Mouse (Mus musculus) forebrain, embryonic 12.5 days (tissue): ENCODE measurements at regions not wholly inside any gene's neighbourhood (a gene's known extent, or its start where the extent isn't known, plus 50 kb on each side); places are given as distances from the start of the nearest gene placed in this dataset.

Experiments used
- ATAC-seq: fragments of 200-750 bp; cut with Nextera tagmentation; 2 replicates; pipeline ENCODE4 v1.8.0; 2017; ENCODE audit warnings: moderate TSS enrichment; ENCODE audit not compliant: low FRiP score
- H3K27ac ChIP-seq: fragments of 300-500 bp; sonication (generic); 2 replicates; pipeline ENCODE4 v1.5.1; 2016; ENCODE audit warnings: mild to moderate bottlenecking
- H3K27me3 ChIP-seq: fragments of 300-500 bp; sonication (generic); 2 replicates; pipeline ENCODE4 v1.6.1; 2016; ENCODE audit warnings: mild to moderate bottlenecking
- H3K36me3 ChIP-seq: fragments of 300-500 bp; sonication (generic); replicated peaks from 2 replicates; pipeline ENCODE4 v1.6.1; 2016; ENCODE audit warnings: mild to moderate bottlenecking
- H3K4me1 ChIP-seq: fragments of 300-500 bp; sonication (generic); 2 replicates; pipeline ENCODE4 v1.6.1; 2016
- H3K4me2 ChIP-seq: fragments of 300-500 bp; sonication (generic); 2 replicates; pipeline ENCODE4 v1.6.1; 2016; ENCODE audit warnings: mild to moderate bottlenecking, moderate library complexity
- H3K4me3 ChIP-seq: fragments of 300-500 bp; sonication (generic); replicated peaks from 2 replicates; pipeline ENCODE4 v1.5.1; 2016; ENCODE audit warnings: mild to moderate bottlenecking
- H3K9ac ChIP-seq: fragments of 300-500 bp; sonication (generic); 2 replicates; pipeline ENCODE4 v1.6.1; 2016; ENCODE audit warnings: mild to moderate bottlenecking
- H3K9me3 ChIP-seq: fragments of 300-500 bp; sonication (generic); 2 replicates; pipeline ENCODE4 v1.6.1; 2016
- WGBS: fragments of 180-500 bp; shearing (Covaris S2); methylation state at CpG from one replicate; pipeline ENCODE4 v1.1.7; 2016; 5-methylcytosine and 5-hydroxymethylcytosine counted together

GRCm38 (mm10) chr11:33007366-33007765 lies 139.8 kb downstream of the Fgf18 start:
- WGBS, result 92% methylated on average over 6 of the region's 6 CpGs
- Histone ChIP-seq H3K4me3 (no peak overlapping the region), H3K9ac (no peak overlapping the region), H3K36me3 (no peaks in the 10 kb centered on the region), H3K4me2 (no peak overlapping the region), H3K9me3 (no peaks in the 10 kb centered on the region), H3K4me1 (0 out of 2 replicates have a peak, but pooled peaks cover 2% of the 10 kb centered on the region), H3K27ac (no peak overlapping the region), H3K27me3 (no peaks in the 10 kb centered on the region)
- ATAC-seq, result no peak

GRCm38 (mm10) chr11:33005183-33005582 lies 142.0 kb downstream of the Fgf18 start:
- Histone ChIP-seq H3K9me3 (no peaks in the 10 kb centered on the region), H3K36me3 (no peaks in the 10 kb centered on the region), H3K4me3 (no peak overlapping the region), H3K27ac (no peak overlapping the region), H3K9ac (no peak overlapping the region), H3K4me2 (no peak overlapping the region), H3K4me1 (0 out of 2 replicates have a peak, but pooled peaks cover 2% of the 10 kb centered on the region), H3K27me3 (no peaks in the 10 kb centered on the region)
- 41% methylated on average over 4 of the region's 4 CpGs for WGBS
- no peak for ATAC-seq

- Histone ChIP-seq H3K9ac (no peak overlapping the region), H3K4me2 (no peak overlapping the region), H3K9me3 (no peaks in the 10 kb centered on the region), H3K27me3 (no peaks in the 10 kb centered on the region; the same call in 1 of the 2 replicates), H3K36me3 (no peaks in the 10 kb centered on the region), H3K4me3 (no peak overlapping the region), H3K27ac (no peak overlapping the region), H3K4me1 (0 out of 2 replicates have a peak, but pooled peaks cover 2% of the 10 kb centered on the region)
- no peak for ATAC-seq
- WGBS, result 85% methylated on average over 11 of the region's 11 CpGs
Measured at GRCm38 (mm10) chr11:33004603-33005002, 142.6 kb downstream of the Fgf18 start.

GRCm38 (mm10) chr11:32999684-33000255 lies 147.4 kb downstream of the Fgf18 start:
- no peaks in the 10 kb centered on the region for H3K36me3 ChIP-seq
- no peaks in the 10 kb centered on the region; the same call in 1 of the 2 replicates for H3K27me3 ChIP-seq
- H3K4me1 ChIP-seq, result no peaks in the 10 kb centered on the region
- no peak overlapping the region for H3K4me3 ChIP-seq
- ATAC-seq, result no peak
- no peak overlapping the region for H3K27ac ChIP-seq
- 89% methylated on average over 4 of the region's 4 CpGs for WGBS
- H3K9ac ChIP-seq, result no peak overlapping the region
- H3K4me2 ChIP-seq, result no peak overlapping the region
- H3K9me3 ChIP-seq, result no peaks in the 10 kb centered on the region

- Histone ChIP-seq H3K4me3 (no peak overlapping the region), H3K9me3 (no peaks in the 10 kb centered on the region), H3K36me3 (no peaks in the 10 kb centered on the region), H3K4me1 (no peaks in the 10 kb centered on the region), H3K27ac (no peak overlapping the region), H3K9ac (no peak overlapping the region), H3K27me3 (no peaks in the 10 kb centered on the region; the same call in 1 of the 2 replicates), H3K4me2 (no peak overlapping the region)
- ATAC-seq, result no peak
- WGBS, result 84% methylated on average over 14 of the region's 14 CpGs
Measured at GRCm38 (mm10) chr11:32998687-32999605, 148.3 kb downstream of the Fgf18 start.

- Histone ChIP-seq H3K4me2 (no peak overlapping the region), H3K36me3 (no peaks in the 10 kb centered on the region), H3K27me3 (peaks cover 3% of the 10 kb centered on the region; the same call in 1 of the 2 replicates), H3K4me1 (no peaks in the 10 kb centered on the region), H3K9ac (no peak overlapping the region), H3K4me3 (no peak overlapping the region), H3K27ac (no peak overlapping the region), H3K9me3 (no peaks in the 10 kb centered on the region)
- WGBS, result 83% methylated on average over 4 of the region's 4 CpGs
- no peak for ATAC-seq
Measured at GRCm38 (mm10) chr11:32994391-32994790, 152.8 kb downstream of the Fgf18 start.

- no peaks in the 10 kb centered on the region for H3K4me1 ChIP-seq
- H3K9me3 ChIP-seq, result no peaks in the 10 kb centered on the region
- no peak overlapping the region for H3K9ac ChIP-seq
- H3K36me3 ChIP-seq, result no peaks in the 10 kb centered on the region
- H3K27me3 ChIP-seq, result peaks cover 3% of the 10 kb centered on the region; the same call in 1 of the 2 replicates
- no peak overlapping the region for H3K27ac ChIP-seq
- no peak for ATAC-seq
- H3K4me3 ChIP-seq, result no peak overlapping the region
- no peak overlapping the region for H3K4me2 ChIP-seq
- WGBS, result 84% methylated on average over 8 of the region's 8 CpGs
Measured at GRCm38 (mm10) chr11:32993439-32993838, 153.8 kb downstream of the Fgf18 start.

GRCm38 (mm10) chr11:32991036-32991616 lies 156.1 kb downstream of the Fgf18 start:
- H3K9me3 ChIP-seq, result no peaks in the 10 kb centered on the region
- H3K4me2 ChIP-seq, result no peak overlapping the region
- peaks cover 3% of the 10 kb centered on the region; the same call in 1 of the 2 replicates for H3K27me3 ChIP-seq
- H3K27ac ChIP-seq, result no peak overlapping the region
- no peak for ATAC-seq
- H3K4me3 ChIP-seq, result no peak overlapping the region
- WGBS, result 88% methylated on average over 5 of the region's 5 CpGs
- H3K9ac ChIP-seq, result no peak overlapping the region
- no peaks in the 10 kb centered on the region for H3K36me3 ChIP-seq
- no peaks in the 10 kb centered on the region for H3K4me1 ChIP-seq

GRCm38 (mm10) chr11:32990201-32990600 lies 157.0 kb downstream of the Fgf18 start:
- WGBS, result 91% methylated on average over 12 of the region's 12 CpGs
- no peak overlapping the region for H3K4me3 ChIP-seq
- no peak for ATAC-seq

GRCm38 (mm10) chr11:32978899-32979298 lies 154.5 kb upstream of the Smim23 start:
- no peak overlapping the region for H3K27ac ChIP-seq
- no peak for ATAC-seq
- no peaks in the 10 kb centered on the region for H3K36me3 ChIP-seq
- no peak overlapping the region for H3K4me3 ChIP-seq
- no peaks in the 10 kb centered on the region for H3K4me1 ChIP-seq
- H3K9ac ChIP-seq, result no peak overlapping the region
- no peaks in the 10 kb centered on the region for H3K9me3 ChIP-seq
- H3K4me2 ChIP-seq, result no peak overlapping the region
- H3K27me3 ChIP-seq, result no peaks in the 10 kb centered on the region; the same call in 1 of the 2 replicates
- WGBS, result 93% methylated on average over 7 of the region's 7 CpGs

More at GRCm38 (mm10) chr11:32990201-32990600, 157.0 kb downstream of the Fgf18 start:
- H3K27me3 ChIP-seq, result peaks cover 3% of the 10 kb centered on the region; the same call in 1 of the 2 replicates
- no peak overlapping the region for H3K4me2 ChIP-seq
- no peak overlapping the region for H3K9ac ChIP-seq
- no peaks in the 10 kb centered on the region for H3K4me1 ChIP-seq
- no peak overlapping the region for H3K27ac ChIP-seq
- no peaks in the 10 kb centered on the region for H3K9me3 ChIP-seq
- no peaks in the 10 kb centered on the region for H3K36me3 ChIP-seq

GRCm38 (mm10) chr11:32976572-32976971 lies 152.2 kb upstream of the Smim23 start:
- no peak for ATAC-seq
- WGBS, result 89% methylated on average over 2 of the region's 2 CpGs
- Histone ChIP-seq H3K4me2 (no peak overlapping the region), H3K4me1 (no peaks in the 10 kb centered on the region), H3K4me3 (no peak overlapping the region), H3K9ac (no peak overlapping the region), H3K27ac (no peak overlapping the region), H3K9me3 (no peaks in the 10 kb centered on the region), H3K27me3 (peaks cover 12% of the 10 kb centered on the region; the same call in 1 of the 2 replicates), H3K36me3 (no peaks in the 10 kb centered on the region)

GRCm38 (mm10) chr11:32973453-32973852 lies 149.0 kb upstream of the Smim23 start:
- ATAC-seq, result no peak
- H3K27me3 ChIP-seq, result peaks cover 33% of the 10 kb centered on the region; the same call in 1 of the 2 replicates
- WGBS, result 69% methylated on average over 4 of the region's 4 CpGs

More at GRCm38 (mm10) chr11:32973453-32973852, 149.0 kb upstream of the Smim23 start:
- Histone ChIP-seq H3K9ac (no peak overlapping the region), H3K4me3 (no peak overlapping the region), H3K4me2 (no peak overlapping the region), H3K27ac (no peak overlapping the region), H3K9me3 (no peaks in the 10 kb centered on the region), H3K4me1 (no peaks in the 10 kb centered on the region), H3K36me3 (no peaks in the 10 kb centered on the region)
